Mouse (Mus musculus): ENCODE results near the gene Dnah6. TPM values are rescaled to one million over a fixed set of nuclear protein-coding genes. Genes with fewer than 3 reads are reported as not detected.

The Dnah6 gene
- polyA plus RNA-seq, 1 experiment from 2014 or later: 0.02 TPM

- peak; percentile 47 for ATAC-seq (ENCODE audit: low FRiP score, low TSS enrichment)
- Histone ChIP-seq H3K4me1 (replicated peaks; ENCODE audit: control insufficient read depth, insufficient read depth) (0 out of 2 replicates have a peak, but pooled peaks cover 2% of the 10 kb centered on the region), H3K4me3 (ENCODE audit: low read depth, low read length) (peak overlapping the region; percentile 90), H3K27me3 (ENCODE audit: control insufficient read depth, insufficient read depth, low read length) (no peaks in the 10 kb centered on the region), H3K9ac (ENCODE audit: low read length) (peak overlapping the region; percentile 96), H3K4me2 (replicated peaks; ENCODE audit: low read depth) (peak overlapping the region; percentile 67), H3K36me3 (ENCODE audit: control insufficient read depth, insufficient read depth, low read length) (no peaks in the 10 kb centered on the region), H3K27ac (replicated peaks) (peak overlapping the region; percentile 70), H3K9me3 (ENCODE audit: control insufficient read depth, low read length) (no peaks in the 10 kb centered on the region)
- 2% methylated on average over 12 of the region's 12 CpGs for whole genome bisulfite sequencing
- TF ChIP-seq EP300 (optimal IDR thresholded peaks at IDR 0.05) (no peak), CTCF (IDR thresholded peaks at IDR 0.05; ENCODE audit: low read depth) (no peak)
- DNase-seq (ENCODE audit: low spot score): peak; percentile 53
These were observed 27.6 kb upstream of the Dnah6 start for GRCm38 (mm10) chr6:73249049-73249422.

DNA sequence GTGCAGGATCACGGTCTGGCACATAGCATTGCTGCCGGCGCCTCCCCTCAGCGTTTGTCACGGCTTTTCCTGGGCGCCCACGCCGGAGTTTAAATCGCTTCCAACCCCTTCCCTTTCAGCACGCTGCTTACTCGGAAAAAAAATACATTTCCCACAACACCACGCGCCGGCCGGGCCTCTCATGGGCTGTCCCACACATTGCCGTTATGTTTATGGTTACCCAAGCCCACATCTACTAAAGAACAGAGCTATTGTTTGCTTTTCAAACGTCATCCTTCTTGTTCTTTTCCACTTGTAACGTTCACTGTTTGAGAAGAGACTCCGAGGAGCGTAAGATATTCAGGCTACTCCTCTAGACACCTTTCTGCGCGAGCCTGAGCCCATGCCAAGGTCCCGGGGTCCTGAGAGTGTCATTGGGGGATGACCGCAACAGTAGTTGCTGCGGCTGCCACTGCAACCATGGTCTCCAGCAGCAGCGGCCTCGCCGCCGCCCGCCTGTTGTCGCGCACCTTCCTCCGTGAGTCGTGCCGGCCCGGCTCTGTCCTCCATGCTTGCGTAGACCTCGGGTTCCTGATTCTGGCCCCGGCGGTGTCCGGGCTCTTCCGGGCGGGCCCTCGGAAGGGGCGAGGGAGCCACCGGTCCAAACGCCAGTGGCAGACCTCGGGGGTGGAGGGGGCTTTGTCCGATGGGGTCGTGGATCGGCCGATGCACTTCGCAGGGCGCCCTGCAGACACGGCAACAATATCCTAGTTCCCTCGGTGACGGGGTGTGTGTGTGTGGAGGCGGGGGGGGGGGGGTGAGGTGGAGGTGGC lies 27.0 kb upstream of the Dnah6 start, which contains the start of gene Suclg1:
Gene Suclg1, plus strand, starts transcription at position 146 of the 812 bp plus-strand sequence.
- H3K27ac ChIP-seq (replicated peaks): peak within 1 kb of the TSS; percentile 70
- H3K4me3 ChIP-seq (ENCODE audit: low read depth, low read length): peak within 1 kb of the TSS; percentile 90
- no peaks in the 10 kb centered on the region for H3K9me3 ChIP-seq (ENCODE audit: control insufficient read depth, low read length)
- H3K4me1 ChIP-seq (replicated peaks; ENCODE audit: control insufficient read depth, insufficient read depth): 0 out of 2 replicates have a peak, but pooled peaks cover 2% of the 10 kb centered on the region
- TF ChIP-seq EP300 (optimal IDR thresholded peaks at IDR 0.05) (peak; percentile 82), CTCF (IDR thresholded peaks at IDR 0.05; ENCODE audit: low read depth) (no peak)
- under 1% methylated on average over 58 of the region's 58 CpGs for WGBS
- peak; percentile 90 for ATAC-seq (ENCODE audit: low FRiP score, low TSS enrichment)
- peak within 1 kb of the TSS; percentile 67 for H3K4me2 ChIP-seq (replicated peaks; ENCODE audit: low read depth)
- no peaks in the 10 kb centered on the region for H3K36me3 ChIP-seq (ENCODE audit: control insufficient read depth, insufficient read depth, low read length)
- DNase-seq (ENCODE audit: low spot score): peak; percentile 85
- no peaks in the 10 kb centered on the region for H3K27me3 ChIP-seq (ENCODE audit: control insufficient read depth, insufficient read depth, low read length)
- peak within 1 kb of the TSS; percentile 96 for H3K9ac ChIP-seq (ENCODE audit: low read length)

DNA sequence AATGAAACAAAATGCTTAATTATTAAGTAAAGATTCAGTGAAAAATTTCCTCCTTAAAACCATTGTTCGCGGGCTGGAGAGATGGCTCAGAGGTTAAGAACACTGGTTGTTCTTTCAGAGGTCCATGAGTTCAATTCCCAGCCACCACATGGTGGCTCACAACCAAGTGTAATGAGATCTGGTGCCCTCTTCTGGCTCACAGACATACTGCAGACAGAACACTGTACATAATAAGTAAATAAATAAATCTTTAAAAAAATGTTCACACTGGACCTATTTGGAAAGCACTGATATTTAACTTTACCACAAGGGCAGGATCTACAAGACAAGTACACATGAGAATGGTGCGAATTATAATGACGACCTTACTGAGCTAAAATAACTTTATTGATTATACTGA lies 26.0 kb upstream of the Dnah6 start:
- H3K27ac ChIP-seq (replicated peaks): no peak overlapping the region
- TF ChIP-seq CTCF (IDR thresholded peaks at IDR 0.05; ENCODE audit: low read depth) (peak; percentile 73), EP300 (optimal IDR thresholded peaks at IDR 0.05) (no peak)
- H3K36me3 ChIP-seq (ENCODE audit: control insufficient read depth, insufficient read depth, low read length): no peaks in the 10 kb centered on the region
- no peaks in the 10 kb centered on the region for H3K9me3 ChIP-seq (ENCODE audit: control insufficient read depth, low read length)
- H3K4me1 ChIP-seq (replicated peaks; ENCODE audit: control insufficient read depth, insufficient read depth): 0 out of 2 replicates have a peak, but pooled peaks cover 2% of the 10 kb centered on the region
- H3K4me2 ChIP-seq (replicated peaks; ENCODE audit: low read depth): peak overlapping the region; percentile 67
- WGBS: 38% methylated on average over 4 of the region's 4 CpGs
- peak overlapping the region; percentile 90; the same call in 1 of the 2 replicates for H3K4me3 ChIP-seq (ENCODE audit: low read depth, low read length)
- DNase-seq (ENCODE audit: low spot score): peak; percentile 29
- no peak overlapping the region for H3K9ac ChIP-seq (ENCODE audit: low read length)
- H3K27me3 ChIP-seq (ENCODE audit: control insufficient read depth, insufficient read depth, low read length): no peaks in the 10 kb centered on the region
- no peak for ATAC-seq (ENCODE audit: low FRiP score, low TSS enrichment)

GRCm38 (mm10) chr6:73246821-73247220 lies 25.4 kb upstream of the Dnah6 start:
- Histone ChIP-seq H3K4me2 (replicated peaks; ENCODE audit: low read depth) (no peak overlapping the region), H3K9ac (ENCODE audit: low read length) (no peak overlapping the region), H3K4me3 (ENCODE audit: low read depth, low read length) (no peak overlapping the region), H3K27ac (replicated peaks) (no peak overlapping the region), H3K4me1 (replicated peaks; ENCODE audit: control insufficient read depth, insufficient read depth) (0 out of 2 replicates have a peak, but pooled peaks cover 2% of the 10 kb centered on the region), H3K27me3 (ENCODE audit: control insufficient read depth, insufficient read depth, low read length) (no peaks in the 10 kb centered on the region), H3K9me3 (ENCODE audit: control insufficient read depth, low read length) (no peaks in the 10 kb centered on the region), H3K36me3 (ENCODE audit: control insufficient read depth, insufficient read depth, low read length) (no peaks in the 10 kb centered on the region)
- ATAC-seq (ENCODE audit: low FRiP score, low TSS enrichment) (no peak), DNase-seq (ENCODE audit: low spot score) (no peak)
- TF ChIP-seq EP300 (optimal IDR thresholded peaks at IDR 0.05) (no peak), CTCF (IDR thresholded peaks at IDR 0.05; ENCODE audit: low read depth) (no peak)
- 57% methylated on average over 2 of the region's 2 CpGs for WGBS

DNA sequence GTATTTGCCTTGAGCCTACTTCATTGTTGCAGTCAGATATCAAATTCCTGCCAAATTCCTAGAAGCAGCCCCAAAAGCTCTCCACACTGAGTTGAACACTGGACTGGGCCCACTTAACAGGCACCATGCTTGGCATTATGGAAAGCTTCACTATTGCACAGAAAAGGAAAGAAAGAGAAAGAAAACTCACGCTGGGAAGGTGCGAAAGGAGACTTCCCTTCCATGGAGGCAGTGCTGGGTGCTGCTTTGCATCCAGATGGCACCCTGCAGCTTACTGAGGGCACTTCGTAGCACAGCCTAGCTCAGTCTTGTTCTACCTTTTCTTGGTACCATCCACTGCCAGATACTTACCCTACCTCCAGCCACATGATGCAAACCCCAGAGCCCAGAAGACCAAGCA lies 14.2 kb upstream of the Dnah6 start:
- Histone ChIP-seq H3K9me3 (ENCODE audit: control insufficient read depth, low read length) (no peaks in the 10 kb centered on the region), H3K27me3 (ENCODE audit: control insufficient read depth, insufficient read depth, low read length) (no peaks in the 10 kb centered on the region), H3K27ac (replicated peaks) (no peak overlapping the region), H3K9ac (ENCODE audit: low read length) (no peak overlapping the region), H3K4me3 (ENCODE audit: low read depth, low read length) (no peak overlapping the region), H3K4me1 (replicated peaks; ENCODE audit: control insufficient read depth, insufficient read depth) (no peaks in the 10 kb centered on the region), H3K36me3 (ENCODE audit: control insufficient read depth, insufficient read depth, low read length) (no peaks in the 10 kb centered on the region), H3K4me2 (replicated peaks; ENCODE audit: low read depth) (no peak overlapping the region)
- TF ChIP-seq CTCF (IDR thresholded peaks at IDR 0.05; ENCODE audit: low read depth) (no peak), EP300 (optimal IDR thresholded peaks at IDR 0.05) (no peak)
- DNase-seq (ENCODE audit: low spot score) (no peak), ATAC-seq (ENCODE audit: low FRiP score, low TSS enrichment) (no peak)
- 83% methylated on average over 3 of the region's 3 CpGs for WGBS

- Histone ChIP-seq H3K4me1 (replicated peaks; ENCODE audit: control insufficient read depth, insufficient read depth) (no peaks in the 10 kb centered on the region), H3K9ac (ENCODE audit: low read length) (no peak overlapping the region), H3K9me3 (ENCODE audit: control insufficient read depth, low read length) (no peaks in the 10 kb centered on the region), H3K4me3 (ENCODE audit: low read depth, low read length) (no peak overlapping the region), H3K27me3 (ENCODE audit: control insufficient read depth, insufficient read depth, low read length) (no peaks in the 10 kb centered on the region), H3K27ac (replicated peaks) (no peak overlapping the region), H3K36me3 (ENCODE audit: control insufficient read depth, insufficient read depth, low read length) (no peaks in the 10 kb centered on the region), H3K4me2 (replicated peaks; ENCODE audit: low read depth) (no peak overlapping the region)
- TF ChIP-seq CTCF (IDR thresholded peaks at IDR 0.05; ENCODE audit: low read depth) (no peak), EP300 (optimal IDR thresholded peaks at IDR 0.05) (no peak)
- DNase-seq (ENCODE audit: low spot score): no peak
- ATAC-seq (ENCODE audit: low FRiP score, low TSS enrichment): no peak
- 71% methylated on average over 6 of the region's 6 CpGs for WGBS
These were observed 12.9 kb upstream of the Dnah6 start for GRCm38 (mm10) chr6:73234302-73234900.
